Mouse (Mus musculus) liver, embryonic 16.5 days (tissue): ENCODE data around the gene Tmem135. TPM values are rescaled to one million over a fixed set of nuclear protein-coding genes. Genes with fewer than 3 reads are reported as not detected.

ENCODE experiments used
- ATAC-seq: fragments of 200-750 bp; cut with Nextera tagmentation; 2 replicates; pipeline ENCODE4 v1.8.0; 2017; ENCODE audit warnings: low read depth, mild to moderate bottlenecking, moderate number of reproducible peaks, moderate library complexity
- H3K27ac ChIP-seq: fragments of 300-500 bp; sonication (generic); 2 replicates; pipeline ENCODE4 v1.5.1; 2014; ENCODE audit warnings: mild to moderate bottlenecking, low read length
- H3K27me3 ChIP-seq: fragments of 300-500 bp; sonication (generic); 2 replicates; pipeline ENCODE4 v1.6.1; 2014; ENCODE audit warnings: low read depth, low read length, mixed read lengths; ENCODE audit not compliant: control insufficient read depth, insufficient read depth
- H3K36me3 ChIP-seq: fragments of 300-500 bp; sonication (generic); 2 replicates; pipeline ENCODE4 v1.6.1; 2014; ENCODE audit warnings: mild to moderate bottlenecking; ENCODE audit not compliant: control insufficient read depth, insufficient read depth
- H3K4me1 ChIP-seq: fragments of 300-500 bp; sonication (generic); 2 replicates; pipeline ENCODE4 v1.6.1; 2014; ENCODE audit warnings: low read depth, low read length, mixed read lengths; ENCODE audit not compliant: control insufficient read depth
- H3K4me2 ChIP-seq: fragments of 300-500 bp; sonication (generic); 2 replicates; pipeline ENCODE4 v1.6.1; 2014; ENCODE audit warnings: low read depth, low read length, mixed read lengths
- H3K4me3 ChIP-seq: fragments of 300-500 bp; sonication (generic); 2 replicates; pipeline ENCODE4 v1.5.1; 2014; ENCODE audit warnings: low read depth, mild to moderate bottlenecking, low read length
- H3K9ac ChIP-seq: fragments of 300-500 bp; sonication (generic); 2 replicates; pipeline ENCODE4 v1.6.1; 2014; ENCODE audit warnings: low read depth, low read length
- H3K9me3 ChIP-seq: fragments of 300-500 bp; sonication (generic); replicated peaks from 2 replicates; pipeline ENCODE4 v1.6.1; 2016; ENCODE audit warnings: low read length; ENCODE audit not compliant: control insufficient read depth
- WGBS: fragments of 180-500 bp; shearing (Covaris S2); extraction: QIAGEN DNeasy Blood & Tissue Kit; methylation state at CpG from one replicate; pipeline ENCODE4 v1.1.7; 2014; ENCODE audit not compliant: insufficient replicate concordance; 5-methylcytosine and 5-hydroxymethylcytosine counted together
- polyA plus RNA-seq: library from polyadenylated mRNA; unstranded; fragments of >200 nt; fragmentation: Nextera tagmentation; extraction: Ambion mirVana; gene quantifications from 2 replicates; pipeline ENCODE4 v1.2.1, GENCODE M21; 2015

The Tmem135 gene
- polyA plus RNA-seq, 1 experiment from 2014 or later, result 18.6 TPM

- Histone ChIP-seq H3K4me2 (no peak overlapping the region), H3K36me3 (no peaks in the 10 kb centered on the region; the same call in 1 of the 2 replicates), H3K9me3 (no peaks in the 10 kb centered on the region), H3K9ac (no peak overlapping the region), H3K27ac (no peak overlapping the region), H3K4me3 (no peak overlapping the region), H3K27me3 (no peaks in the 10 kb centered on the region), H3K4me1 (no peaks in the 10 kb centered on the region)
- 57% methylated on average over 5 of the region's 5 CpGs for WGBS
- ATAC-seq, result no peak
Measured at GRCm38 (mm10) chr7:89140640-89141300, 263.3 kb downstream of the Tmem135 start.

- no peak overlapping the region for H3K9ac ChIP-seq
- no peaks in the 10 kb centered on the region for H3K36me3 ChIP-seq
- no peak overlapping the region for H3K4me2 ChIP-seq
- H3K4me1 ChIP-seq, result no peaks in the 10 kb centered on the region
- ATAC-seq, result no peak
- H3K4me3 ChIP-seq, result no peak overlapping the region
- H3K9me3 ChIP-seq, result no peaks in the 10 kb centered on the region
- no peak overlapping the region for H3K27ac ChIP-seq
- H3K27me3 ChIP-seq, result no peaks in the 10 kb centered on the region
- 51% methylated on average over 5 of the region's 5 CpGs for WGBS
Measured at GRCm38 (mm10) chr7:89134884-89135511, 269.0 kb downstream of the Tmem135 start.

GRCm38 (mm10) chr7:89126063-89126882, 277.7 kb downstream of the Tmem135 start:
- ATAC-seq, result no peak
- H3K9ac ChIP-seq, result no peak overlapping the region

GRCm38 (mm10) chr7:89116261-89116664, 287.8 kb downstream of the Tmem135 start:
- H3K4me1 ChIP-seq, result no peaks in the 10 kb centered on the region

More at GRCm38 (mm10) chr7:89126063-89126882, 277.7 kb downstream of the Tmem135 start:
- no peak overlapping the region for H3K4me2 ChIP-seq
- 49% methylated on average over 7 of the region's 7 CpGs for WGBS
- H3K9me3 ChIP-seq, result no peaks in the 10 kb centered on the region
- H3K36me3 ChIP-seq, result no peaks in the 10 kb centered on the region
- H3K4me3 ChIP-seq, result no peak overlapping the region
- no peaks in the 10 kb centered on the region for H3K27me3 ChIP-seq
- no peak overlapping the region for H3K27ac ChIP-seq
- no peaks in the 10 kb centered on the region for H3K4me1 ChIP-seq

GRCm38 (mm10) chr7:89115633-89116032, 288.4 kb downstream of the Tmem135 start:
- no peak overlapping the region for H3K4me2 ChIP-seq
- WGBS, result 28% methylated on average over 3 of the region's 3 CpGs
- 0 out of 2 replicates have a peak, but pooled peaks have one; percentile 16 for ATAC-seq
- no peak overlapping the region for H3K27ac ChIP-seq
- no peak overlapping the region for H3K9ac ChIP-seq
- H3K4me1 ChIP-seq, result no peaks in the 10 kb centered on the region
- no peaks in the 10 kb centered on the region for H3K36me3 ChIP-seq
- no peak overlapping the region for H3K4me3 ChIP-seq
- no peaks in the 10 kb centered on the region for H3K9me3 ChIP-seq
- H3K27me3 ChIP-seq, result no peaks in the 10 kb centered on the region

More at GRCm38 (mm10) chr7:89116261-89116664, 287.8 kb downstream of the Tmem135 start:
- Histone ChIP-seq H3K27me3 (no peaks in the 10 kb centered on the region), H3K4me2 (no peak overlapping the region), H3K27ac (no peak overlapping the region), H3K4me3 (no peak overlapping the region), H3K9ac (no peak overlapping the region), H3K9me3 (no peaks in the 10 kb centered on the region), H3K36me3 (no peaks in the 10 kb centered on the region)
- WGBS, result 42% methylated on average over 1 of the region's 1 CpGs
- peak; percentile 21; the same call in 1 of the 2 replicates for ATAC-seq

- H3K27ac ChIP-seq, result no peak overlapping the region
- H3K27me3 ChIP-seq, result no peaks in the 10 kb centered on the region
- no peak for ATAC-seq
- H3K9me3 ChIP-seq, result no peaks in the 10 kb centered on the region
- H3K4me1 ChIP-seq, result no peaks in the 10 kb centered on the region
- WGBS, result 12% methylated on average over 2 of the region's 2 CpGs
- H3K4me2 ChIP-seq, result no peak overlapping the region
- H3K9ac ChIP-seq, result no peak overlapping the region
- H3K4me3 ChIP-seq, result no peak overlapping the region
- no peaks in the 10 kb centered on the region for H3K36me3 ChIP-seq
Measured at GRCm38 (mm10) chr7:89106421-89106820, 297.6 kb downstream of the Tmem135 start.

- Histone ChIP-seq H3K9ac (no peak overlapping the region), H3K27me3 (no peaks in the 10 kb centered on the region), H3K9me3 (no peaks in the 10 kb centered on the region), H3K4me2 (no peak overlapping the region), H3K36me3 (no peaks in the 10 kb centered on the region), H3K4me1 (no peaks in the 10 kb centered on the region), H3K4me3 (no peak overlapping the region), H3K27ac (no peak overlapping the region)
- ATAC-seq, result no peak
- 63% methylated on average over 4 of the region's 4 CpGs for WGBS
Measured at GRCm38 (mm10) chr7:89099756-89100155, 304.3 kb downstream of the Tmem135 start.
